Mouse (Mus musculus): ENCODE data around the gene Msx1. TPM values are rescaled to one million over a fixed set of nuclear protein-coding genes. Genes with fewer than 3 reads are reported as not detected.
"Not testable (repeated sequence)": the region's sequence is repeated elsewhere in the genome, so short reads cannot be mapped to it uniquely, and the experiment has no call there.

Gene Msx1
- polyA plus RNA-seq (2017; shearing (Covaris generic)): not detected

GRCm38 (mm10) chr5:37824461-37824795, at the start of gene Msx1:
TSS of gene Msx1 (minus strand) at chr5:37824583.
- no peak for ATAC-seq

DNA sequence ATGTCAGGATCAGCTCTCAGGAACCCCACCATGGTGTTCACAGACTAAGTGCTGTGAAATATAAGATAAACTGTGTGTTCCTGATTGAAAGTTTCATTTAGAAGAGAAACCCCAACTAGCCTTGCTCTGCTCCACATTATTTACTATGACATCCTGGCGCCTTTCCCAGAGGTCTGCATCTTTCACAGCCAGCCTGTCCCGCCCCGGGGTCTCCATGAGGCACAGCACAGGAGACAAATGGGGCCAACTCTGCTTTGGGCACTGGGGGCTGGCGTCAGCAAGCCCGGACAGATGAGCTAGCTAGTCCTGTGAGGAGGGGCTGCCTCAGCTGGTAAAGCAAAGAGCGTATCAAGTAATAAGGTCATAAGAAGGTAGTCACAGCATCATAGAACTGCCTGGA, 41.1 kb upstream of the Msx1 start:
- ATAC-seq: no peak

DNA sequence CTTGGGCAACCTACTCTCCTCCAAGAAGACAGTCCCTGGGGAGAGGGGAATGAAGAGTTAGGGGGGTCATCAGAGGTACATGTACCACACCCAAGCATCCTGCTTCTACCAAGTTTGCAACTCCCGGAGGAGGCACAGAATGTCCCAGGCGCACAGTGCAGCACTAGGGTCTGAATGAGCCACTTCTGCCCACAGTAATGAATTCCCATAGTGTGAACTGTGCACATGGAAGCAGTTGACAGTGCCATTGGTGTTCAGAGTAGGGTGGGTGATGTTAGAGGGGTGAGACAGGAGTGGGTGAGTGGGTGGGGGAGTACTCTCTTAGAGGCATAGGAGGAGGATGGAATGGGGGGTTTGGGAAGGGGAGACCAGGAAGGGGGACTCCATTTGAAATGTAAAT, 39.9 kb upstream of the Msx1 start:
- ATAC-seq: no peak

GRCm38 (mm10) chr5:37860846-37861245, 36.5 kb upstream of the Msx1 start:
- no peak for ATAC-seq

DNA sequence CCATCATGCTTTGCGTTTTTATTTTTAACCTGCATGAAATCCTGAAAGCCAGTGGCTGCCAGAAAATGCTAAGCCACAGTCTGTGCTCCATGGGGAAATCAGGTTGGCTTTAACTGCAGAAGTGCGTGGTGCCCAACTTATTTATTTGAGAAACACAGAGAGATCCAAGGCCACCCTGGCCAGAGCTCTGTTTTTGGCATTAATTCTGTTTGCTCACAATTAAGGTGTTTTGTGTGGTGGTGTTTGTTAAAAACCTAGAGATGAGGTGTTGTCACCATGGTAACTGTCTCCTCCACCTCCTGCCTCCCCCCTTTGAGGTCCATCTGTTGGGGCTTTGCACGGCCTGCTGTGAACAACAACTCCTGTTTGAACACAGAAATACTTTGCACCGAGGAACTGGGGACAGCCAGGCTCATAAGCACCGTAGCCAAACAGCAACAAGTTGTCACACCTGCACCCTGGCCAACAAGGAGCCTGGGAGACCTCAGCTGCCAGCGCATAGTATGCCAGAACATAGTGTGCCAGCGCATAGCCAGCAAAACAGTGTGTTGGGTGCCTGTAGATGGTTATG, 35.9 kb upstream of the Msx1 start:
- ATAC-seq: no peak

GRCm38 (mm10) chr5:37857763-37858545, 33.6 kb upstream of the Msx1 start:
- ATAC-seq: no peak

GRCm38 (mm10) chr5:37856057-37856456, 31.7 kb upstream of the Msx1 start:
- no peak for ATAC-seq

- ATAC-seq: no peak
These were observed 29.9 kb upstream of the Msx1 start for GRCm38 (mm10) chr5:37854233-37854632.

- no peak for ATAC-seq
These were observed 27.1 kb upstream of the Msx1 start for GRCm38 (mm10) chr5:37851305-37851982.

- ATAC-seq: no peak
These were observed 24.8 kb upstream of the Msx1 start for GRCm38 (mm10) chr5:37848991-37849719.

DNA sequence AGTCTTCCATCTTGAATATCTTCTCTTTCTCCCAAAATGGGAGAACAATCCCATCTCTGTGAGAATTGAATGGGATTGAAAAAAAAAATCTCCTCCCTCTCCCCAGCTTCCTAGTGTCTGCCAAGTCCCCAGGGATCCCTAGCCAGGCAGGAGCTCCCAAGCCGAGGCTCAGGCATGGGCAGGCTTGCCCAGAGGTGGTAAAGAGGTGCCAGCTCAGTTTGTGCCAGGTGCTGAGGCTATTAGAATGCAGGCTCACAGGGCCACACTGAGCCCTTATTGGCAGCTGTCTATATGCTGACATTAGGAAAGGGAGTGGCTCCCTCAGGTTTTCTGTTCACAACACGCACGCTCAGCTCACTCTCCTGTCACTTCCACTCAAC, 11.9 kb upstream of the Msx1 start:
- no peak for ATAC-seq

- no peak for ATAC-seq
These were observed 11.3 kb upstream of the Msx1 start for GRCm38 (mm10) chr5:37835590-37836266.

GRCm38 (mm10) chr5:37832766-37833165, 8.4 kb upstream of the Msx1 start:
- no peak for ATAC-seq

DNA sequence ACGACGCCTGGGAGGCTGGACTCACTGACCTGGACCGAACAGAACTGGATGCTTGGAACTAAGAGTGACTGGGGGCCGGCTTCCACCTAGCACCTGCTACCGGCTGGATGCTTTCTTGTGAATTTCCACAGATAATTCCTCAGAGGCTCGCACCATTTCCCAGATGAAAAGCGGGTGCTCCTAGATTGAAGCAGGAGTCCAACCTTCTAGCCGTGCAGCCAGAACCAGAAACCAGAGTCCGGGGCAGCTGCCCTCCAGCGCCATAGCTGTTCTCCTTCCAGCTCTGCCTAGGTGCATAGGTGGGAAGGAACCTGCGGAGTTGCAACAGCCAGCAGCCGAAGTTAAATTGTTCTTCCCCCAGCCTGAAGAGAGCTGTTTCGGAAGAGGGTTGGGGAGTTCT, 7.6 kb upstream of the Msx1 start:
- no peak for ATAC-seq

DNA sequence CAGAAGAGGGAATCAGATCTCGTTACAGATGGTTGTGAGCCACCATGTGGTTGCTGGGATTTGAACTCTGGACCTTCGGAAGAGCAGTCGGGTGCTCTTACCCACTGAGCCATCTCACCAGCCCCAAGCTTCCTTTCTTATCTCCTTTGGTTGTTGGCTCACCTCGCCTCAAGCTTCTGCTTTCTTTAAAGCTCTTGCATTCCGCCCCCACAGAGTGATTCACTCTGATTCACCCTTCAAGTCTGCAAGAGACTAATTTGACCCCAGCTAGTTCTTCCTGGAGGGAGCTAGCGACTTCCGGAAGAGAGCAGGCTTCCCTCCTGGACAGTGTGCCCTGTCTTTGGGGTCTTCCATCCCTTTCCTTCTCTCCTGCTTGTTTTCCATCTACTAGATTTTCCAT, 6.1 kb upstream of the Msx1 start:
- not testable (repeated sequence) for ATAC-seq

DNA sequence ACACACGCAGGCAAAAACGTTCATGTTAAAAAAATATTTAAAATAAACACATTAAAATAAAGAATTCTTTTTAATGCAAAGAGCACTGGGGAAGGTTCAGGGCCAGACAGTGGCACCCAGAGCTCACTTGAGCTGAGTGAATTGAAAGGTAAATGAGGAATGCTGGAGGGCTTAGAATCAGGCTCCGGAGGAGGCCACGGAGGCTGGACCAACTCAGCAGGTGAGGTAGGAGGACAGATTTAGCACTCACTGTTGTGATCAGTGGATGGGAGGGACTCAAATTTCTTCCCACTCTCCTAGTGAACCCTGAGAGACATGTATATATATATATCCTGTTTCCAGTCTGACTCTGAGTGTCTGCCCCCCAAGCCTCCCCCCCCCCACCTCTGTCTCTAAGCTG, 5.5 kb upstream of the Msx1 start:
- no peak for ATAC-seq

- no peak for ATAC-seq
These were observed 4.9 kb upstream of the Msx1 start for GRCm38 (mm10) chr5:37829296-37829670.

- no peak for ATAC-seq
These were observed 4.4 kb upstream of the Msx1 start for GRCm38 (mm10) chr5:37828591-37829295.

- no peak for ATAC-seq
These were observed 3.6 kb upstream of the Msx1 start for GRCm38 (mm10) chr5:37828001-37828400.

DNA sequence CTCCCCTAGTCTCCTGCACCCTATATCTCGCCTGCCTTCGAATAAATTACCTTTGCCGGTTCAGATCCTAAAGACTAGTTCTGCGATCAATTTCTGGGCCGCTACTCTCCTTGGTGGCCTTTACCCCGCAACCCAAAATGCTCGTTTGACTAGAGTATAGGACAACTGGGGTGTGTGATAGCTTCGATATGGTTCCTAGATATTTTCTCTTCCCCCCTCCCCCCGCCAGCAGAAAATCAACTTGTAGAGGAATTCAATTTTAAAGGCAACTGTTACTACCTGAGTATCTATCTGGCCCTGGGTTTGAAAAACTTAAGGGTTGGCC, 3.2 kb upstream of the Msx1 start:
- ATAC-seq: no peak

- no peak for ATAC-seq
These were observed 2.6 kb upstream of the Msx1 start for GRCm38 (mm10) chr5:37826706-37827625.
